Mouse (Mus musculus) intestine, postnatal 0 days (tissue): ENCODE measurements at regions not wholly inside any gene's neighbourhood (a gene's known extent, or its start where the extent isn't known, plus 50 kb on each side); places are given as distances from the start of the nearest gene placed in this dataset.

Experiments used
- ATAC-seq: fragments of 200-750 bp; cut with Nextera tagmentation; 2 replicates; pipeline ENCODE4 v1.8.0; 2017; ENCODE audit warnings: mild to moderate bottlenecking, moderate TSS enrichment, moderate library complexity
- H3K27ac ChIP-seq: fragments of 300-500 bp; sonication (generic); 2 replicates; pipeline ENCODE4 v1.5.1; 2014; ENCODE audit warnings: mild to moderate bottlenecking, low read depth, low read length, moderate library complexity
- H3K27me3 ChIP-seq: fragments of 300-500 bp; sonication (generic); replicated peaks from 2 replicates; pipeline ENCODE4 v1.6.1; 2014; ENCODE audit warnings: low read length, mixed read lengths; ENCODE audit not compliant: control insufficient read depth, insufficient read depth
- H3K36me3 ChIP-seq: fragments of 300-500 bp; sonication (generic); 2 replicates; pipeline ENCODE4 v1.6.1; 2014; ENCODE audit warnings: mild to moderate bottlenecking, moderate library complexity; ENCODE audit not compliant: control insufficient read depth, insufficient read depth
- H3K4me1 ChIP-seq: fragments of 300-500 bp; sonication (generic); replicated peaks from 2 replicates; pipeline ENCODE4 v1.6.1; 2014; ENCODE audit warnings: antibody characterized with exemption, low read length, mixed read lengths; ENCODE audit not compliant: control insufficient read depth, insufficient read depth
- H3K4me2 ChIP-seq: fragments of 300-500 bp; sonication (generic); replicated peaks from 2 replicates; pipeline ENCODE4 v1.6.1; 2014; ENCODE audit warnings: low read depth, mild to moderate bottlenecking, moderate library complexity
- H3K4me3 ChIP-seq: fragments of 300-500 bp; sonication (generic); 2 replicates; pipeline ENCODE4 v1.5.1; 2014; ENCODE audit warnings: low read depth, low read length
- H3K9ac ChIP-seq: fragments of 300-500 bp; sonication (generic); 2 replicates; pipeline ENCODE4 v1.6.1; 2014; ENCODE audit warnings: mild to moderate bottlenecking, low read depth, low read length
- H3K9me3 ChIP-seq: fragments of 300-500 bp; sonication (generic); 2 replicates; pipeline ENCODE4 v1.6.1; 2016; ENCODE audit warnings: mixed run types; ENCODE audit not compliant: control insufficient read depth
- CTCF ChIP-seq: sonication (generic); IDR thresholded peaks from 2 replicates; pipeline ENCODE4 v1.5.1; 2016; ENCODE audit warnings: low read depth, mild to moderate bottlenecking, control low read depth, antibody characterized with exemption, moderate library complexity
- WGBS: fragments of 180-500 bp; shearing (Covaris S2); extraction: QIAGEN DNeasy Blood & Tissue Kit; methylation state at CpG from one replicate; pipeline ENCODE4 v1.1.7; 2014; 5-methylcytosine and 5-hydroxymethylcytosine counted together

- no peak overlapping the region for H3K4me2 ChIP-seq
- no peaks in the 10 kb centered on the region for H3K27me3 ChIP-seq
- no peak overlapping the region for H3K9ac ChIP-seq
- H3K4me1 ChIP-seq: no peaks in the 10 kb centered on the region
- TF ChIP-seq CTCF: no peak
- WGBS: 63% methylated on average over 2 of the region's 2 CpGs
- no peaks in the 10 kb centered on the region for H3K36me3 ChIP-seq
- H3K4me3 ChIP-seq: no peak overlapping the region
- H3K9me3 ChIP-seq: no peaks in the 10 kb centered on the region
- no peak overlapping the region for H3K27ac ChIP-seq
- ATAC-seq: no peak
These were observed 288.3 kb downstream of the Zfp706 start for GRCm38 (mm10) chr15:36719241-36719640.

- no peak for TF ChIP-seq CTCF
- Histone ChIP-seq H3K9me3 (no peaks in the 10 kb centered on the region), H3K4me1 (no peaks in the 10 kb centered on the region), H3K36me3 (no peaks in the 10 kb centered on the region), H3K9ac (no peak overlapping the region), H3K4me3 (no peak overlapping the region), H3K27ac (no peak overlapping the region), H3K27me3 (no peaks in the 10 kb centered on the region), H3K4me2 (no peak overlapping the region)
- 78% methylated on average over 6 of the region's 6 CpGs for WGBS
- ATAC-seq: no peak
These were observed 289.7 kb downstream of the Zfp706 start for GRCm38 (mm10) chr15:36717835-36718234.

- H3K4me2 ChIP-seq: peak overlapping the region; percentile 64
- no peaks in the 10 kb centered on the region for H3K4me1 ChIP-seq
- no peaks in the 10 kb centered on the region for H3K9me3 ChIP-seq
- H3K9ac ChIP-seq: no peak overlapping the region
- H3K27me3 ChIP-seq: no peaks in the 10 kb centered on the region
- H3K4me3 ChIP-seq: no peak overlapping the region; the same call in 1 of the 2 replicates
- no peak for TF ChIP-seq CTCF
- no peak for ATAC-seq
- no peaks in the 10 kb centered on the region for H3K36me3 ChIP-seq
- H3K27ac ChIP-seq: peak overlapping the region; percentile 16
These were observed 290.9 kb downstream of the Zfp706 start for GRCm38 (mm10) chr15:36716686-36717038.

DNA sequence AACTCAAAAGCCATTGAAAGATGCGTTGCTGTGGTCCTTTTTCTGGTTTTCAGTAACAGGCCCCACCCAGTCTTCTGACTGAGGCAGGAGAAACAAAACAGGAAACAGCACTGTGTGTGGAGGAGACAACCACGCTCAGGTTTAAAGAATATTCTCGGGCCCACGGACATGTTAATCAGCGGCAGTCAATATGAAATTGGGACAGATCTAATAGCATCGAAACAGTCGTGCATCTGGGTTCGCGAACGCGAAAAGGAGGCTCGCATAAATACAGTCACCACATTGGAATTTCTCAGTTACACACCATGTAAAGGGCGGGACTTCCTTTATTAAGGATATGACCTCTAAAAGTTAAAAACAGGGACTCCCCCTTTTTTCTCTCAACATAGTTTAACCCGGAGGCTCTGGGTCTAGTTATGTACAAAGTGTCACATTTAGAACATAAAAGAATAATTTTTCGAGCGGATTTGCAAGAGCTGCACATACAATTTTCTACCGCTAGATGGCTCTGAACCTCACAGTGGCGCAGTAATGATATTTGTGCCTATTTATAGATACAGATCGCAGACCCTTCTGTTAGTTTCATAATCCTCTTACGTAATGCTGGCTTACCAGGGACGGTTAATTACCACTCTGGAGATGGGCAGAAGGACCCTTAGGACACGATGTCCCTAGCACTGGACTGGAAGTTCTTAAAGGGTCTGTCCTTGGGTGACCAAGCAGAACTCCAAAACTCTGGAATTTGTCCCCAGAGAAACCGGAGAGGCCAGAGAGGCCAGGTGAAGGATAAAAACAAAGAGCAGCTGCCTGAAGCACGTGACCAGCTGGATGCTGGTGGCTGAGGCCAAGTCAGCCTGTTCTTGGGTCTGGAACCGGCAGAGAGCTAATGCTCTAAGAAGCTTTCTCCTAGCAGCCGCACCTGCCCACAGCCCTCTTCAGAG, 291.6 kb downstream of the Zfp706 start:
- H3K4me2 ChIP-seq: peak overlapping the region; percentile 64
- H3K9ac ChIP-seq: peak overlapping the region; percentile 38; the same call in 1 of the 2 replicates
- H3K9me3 ChIP-seq: no peaks in the 10 kb centered on the region
- no peaks in the 10 kb centered on the region for H3K4me1 ChIP-seq
- TF ChIP-seq CTCF: peak; percentile 91
- peak overlapping the region; percentile 16 for H3K27ac ChIP-seq
- H3K36me3 ChIP-seq: no peaks in the 10 kb centered on the region
- H3K4me3 ChIP-seq: peak overlapping the region; percentile 29
- 7% methylated on average over 26 of the region's 26 CpGs for WGBS
- no peaks in the 10 kb centered on the region for H3K27me3 ChIP-seq
- peak; percentile 77 for ATAC-seq

DNA sequence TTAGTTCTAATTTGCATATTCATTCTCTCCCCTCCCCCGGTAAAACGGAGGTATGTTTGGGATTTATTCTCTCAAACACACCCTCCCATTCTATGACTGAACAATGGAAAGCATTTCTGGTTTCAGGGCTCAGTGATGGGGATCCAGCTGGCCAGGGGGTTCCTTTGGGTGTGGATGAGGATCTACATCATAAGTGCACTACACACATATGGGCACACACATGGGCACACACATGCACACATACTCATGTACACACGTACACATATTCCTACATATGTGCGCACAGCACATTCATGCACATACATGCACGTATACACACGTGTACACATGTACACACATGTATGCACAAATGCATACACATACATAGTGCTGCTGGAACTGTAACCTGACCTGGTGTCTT, 292.4 kb downstream of the Zfp706 start:
- Histone ChIP-seq H3K27ac (no peak overlapping the region), H3K27me3 (no peaks in the 10 kb centered on the region), H3K36me3 (no peaks in the 10 kb centered on the region), H3K4me1 (no peaks in the 10 kb centered on the region), H3K9ac (no peak overlapping the region), H3K9me3 (no peaks in the 10 kb centered on the region), H3K4me2 (no peak overlapping the region), H3K4me3 (no peak overlapping the region)
- 92% methylated on average over 6 of the region's 6 CpGs for WGBS
- no peak for TF ChIP-seq CTCF
- peak; percentile 24; the same call in 1 of the 2 replicates for ATAC-seq

DNA sequence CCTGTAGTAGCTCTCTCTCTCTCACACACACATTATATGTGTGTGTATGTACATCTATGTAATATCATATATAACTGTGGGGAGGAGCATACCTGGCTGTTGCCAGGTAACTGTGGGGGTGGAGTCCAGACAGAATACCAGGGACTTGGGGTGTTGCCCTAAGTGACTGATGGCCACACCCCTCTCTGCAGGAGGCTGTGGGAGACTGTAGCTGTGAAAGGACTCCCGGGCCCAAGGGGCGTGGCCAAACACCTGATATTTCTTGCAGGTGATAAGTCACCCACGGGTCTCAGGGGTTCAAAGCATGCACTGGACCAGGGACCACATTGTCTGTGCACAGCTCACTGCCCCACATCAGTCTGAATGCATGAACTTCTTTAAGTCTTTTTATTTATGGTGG, 297.8 kb downstream of the Zfp706 start:
- 45% methylated on average over 3 of the region's 3 CpGs for WGBS
- Histone ChIP-seq H3K9me3 (no peaks in the 10 kb centered on the region), H3K4me3 (no peak overlapping the region), H3K27me3 (no peaks in the 10 kb centered on the region), H3K4me2 (no peak overlapping the region), H3K36me3 (no peaks in the 10 kb centered on the region), H3K9ac (no peak overlapping the region), H3K27ac (no peak overlapping the region), H3K4me1 (no peaks in the 10 kb centered on the region)
- no peak for TF ChIP-seq CTCF
- ATAC-seq: peak; percentile 32; the same call in 1 of the 2 replicates
